Mouse (Mus musculus) heart, postnatal 36 days (tissue): ENCODE measurements around the gene Ugt1a8. TPM values are rescaled to one million over a fixed set of nuclear protein-coding genes. Genes with fewer than 3 reads are reported as not detected.
"Not testable (repeated sequence)": the region's sequence is repeated elsewhere in the genome, so short reads cannot be mapped to it uniquely, and the experiment has no call there.

Experiments
- DNase-seq, 2 experiments: peaks; one replicate each; pipeline ENCODE4 v3.0.0; 2021 to 2022
- intact Hi-C: fragments of 180-260 bp; cut with DNase I; formaldehyde crosslinking; loops from one replicate; pipeline ENCODE4 v1.15.1; 2025
- total RNA-seq, 2 experiments: library from RNA; stranded (reverse); gene quantifications; 2 replicates each; pipeline ENCODE4 v1.2.3; 2021

Ugt1a8 gene
- total RNA-seq, 2 experiments from 2014 or later, result not detected

DNA sequence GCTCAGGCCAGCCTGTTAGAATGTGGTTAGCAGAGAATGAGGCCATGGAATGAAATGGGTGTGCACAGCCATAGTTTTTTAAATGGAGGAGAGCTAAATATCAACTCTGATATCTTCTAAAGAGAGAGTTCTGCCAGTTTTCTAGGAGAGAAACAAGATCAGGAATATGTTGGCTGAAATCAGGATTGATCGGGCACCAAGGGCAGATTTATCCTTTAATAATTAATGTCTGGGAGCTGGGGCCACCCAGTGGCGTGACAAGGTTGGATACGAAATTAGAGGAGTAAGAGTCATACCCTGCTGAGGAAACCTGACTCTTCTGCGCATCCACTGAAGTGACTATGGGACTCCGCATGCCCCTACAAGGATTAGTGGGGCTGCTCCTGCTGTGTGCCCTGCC is 78.1 kb downstream of the Ugt1a8 start, which contains the start of gene Ugt1a5:
Gene Ugt1a5, plus strand, starts transcription at position 302 of the 400 bp plus-strand sequence.
- DNase-seq, result no peak
- intact Hi-C loops, result no loop called here

DNA sequence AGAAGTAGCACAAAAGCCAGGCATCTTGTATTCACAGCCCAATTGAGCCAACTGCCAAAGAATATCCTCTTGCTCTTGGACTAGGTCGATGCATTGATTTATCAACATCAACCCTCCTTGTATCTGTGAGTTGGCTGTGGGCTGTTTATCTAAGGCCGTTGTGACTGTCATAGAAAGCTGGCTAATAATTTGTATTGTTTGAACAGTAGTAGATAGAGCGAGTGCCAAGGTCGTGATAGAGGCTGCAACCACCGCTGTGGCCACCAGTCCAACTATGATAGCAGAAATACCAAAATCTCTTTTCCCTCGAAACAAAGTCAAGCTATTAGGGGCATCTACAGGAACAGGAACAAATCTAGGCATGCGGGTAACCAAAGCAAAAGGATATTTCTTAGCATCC is 84.6 kb downstream of the Ugt1a8 start:
- DNase-seq, intact Hi-C loops: not testable (repeated sequence)

DNA sequence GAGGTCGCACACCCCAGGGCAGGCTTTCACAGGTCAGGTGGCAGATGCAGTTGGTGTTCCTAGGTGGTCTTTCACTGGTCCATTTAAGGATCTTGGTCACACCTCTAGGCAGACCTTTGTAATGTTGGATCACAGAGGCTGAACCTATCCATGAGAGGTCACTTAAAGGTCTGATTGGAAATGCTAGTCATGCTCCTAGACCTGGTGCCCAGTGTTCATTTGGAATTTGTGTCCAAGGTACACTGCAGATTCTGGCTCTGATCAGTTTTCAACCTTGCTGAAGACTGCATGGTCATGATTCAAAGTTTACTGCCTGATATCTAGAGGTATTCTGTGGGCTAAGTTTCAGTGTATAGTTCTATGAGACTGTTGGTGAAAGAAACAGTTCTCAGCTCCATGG is 92.0 kb downstream of the Ugt1a8 start:
- no peak for DNase-seq
- intact Hi-C loops, result no loop called here

DNA sequence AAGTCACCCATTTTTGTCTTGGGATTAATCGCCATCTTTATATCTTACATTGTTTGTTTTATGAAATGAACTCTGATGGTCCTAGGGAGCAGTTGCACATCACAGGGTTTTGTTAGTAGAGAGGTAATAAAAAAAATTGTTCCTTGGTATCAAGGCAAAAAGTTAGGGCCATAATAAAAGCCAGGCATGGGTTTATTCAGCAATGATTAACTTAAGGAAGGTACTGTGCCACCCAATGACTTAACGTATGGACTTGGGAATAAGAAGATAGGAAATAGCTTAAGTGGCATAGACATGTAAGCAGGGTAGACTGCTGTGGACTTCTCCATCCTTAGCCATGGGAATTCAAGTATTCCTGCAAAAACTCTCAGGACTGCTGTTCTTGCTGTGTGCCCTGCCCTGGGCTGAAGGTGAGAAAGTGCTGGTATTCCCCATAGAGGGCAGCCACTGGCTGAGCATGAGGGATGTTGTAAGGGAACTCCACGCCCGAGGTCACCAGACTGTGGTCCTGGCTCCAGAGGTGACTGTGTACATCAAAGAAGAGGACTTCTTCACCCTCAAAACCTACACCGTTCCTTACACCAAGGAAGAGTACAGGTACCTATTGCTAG is 98.8 kb downstream of the Ugt1a8 start:
- no peak for DNase-seq
- intact Hi-C loops, result no loop called here

DNA sequence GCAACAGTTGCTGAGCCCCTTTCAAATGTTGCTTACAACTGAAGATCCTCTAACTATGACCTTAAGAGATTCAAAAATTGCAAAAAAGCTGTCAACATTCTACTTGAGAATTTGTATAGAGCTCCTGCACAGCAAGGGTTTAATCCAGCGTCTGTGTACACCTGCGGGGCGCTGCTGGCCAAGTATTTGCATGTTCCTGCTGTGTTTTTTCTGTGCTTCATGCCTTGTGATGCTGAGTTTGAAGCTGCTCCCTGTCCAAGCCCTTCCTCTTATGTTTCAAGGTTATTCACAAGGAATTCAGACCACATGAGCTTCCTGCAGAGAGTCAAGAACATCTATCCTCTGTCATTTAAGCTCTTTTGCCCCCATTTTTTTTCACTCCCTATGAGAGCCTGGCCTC is 104.5 kb downstream of the Ugt1a8 start:
- intact Hi-C loops, result no loop called here
- DNase-seq, result no peak

DNA sequence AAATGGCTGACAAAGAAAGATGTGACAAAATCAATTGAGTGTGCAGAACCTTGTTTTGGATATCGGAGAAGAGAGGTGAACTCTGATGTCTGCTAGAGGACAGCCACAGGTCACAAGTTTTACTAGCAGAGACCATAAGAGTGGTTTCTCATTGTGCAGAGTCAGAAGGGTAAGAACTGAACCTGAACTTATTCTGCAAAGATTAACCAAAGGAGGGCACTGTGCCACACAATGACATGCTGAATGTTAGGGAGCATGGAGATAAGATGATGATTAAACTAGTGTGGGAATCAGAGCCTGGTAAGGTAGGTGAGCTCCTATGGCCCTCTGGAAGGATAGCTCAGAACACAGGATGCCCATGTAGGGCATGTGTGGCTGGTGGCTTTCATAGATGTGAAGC is 108.1 kb downstream of the Ugt1a8 start:
- intact Hi-C loops, result no loop called here
- no peak for DNase-seq

DNA sequence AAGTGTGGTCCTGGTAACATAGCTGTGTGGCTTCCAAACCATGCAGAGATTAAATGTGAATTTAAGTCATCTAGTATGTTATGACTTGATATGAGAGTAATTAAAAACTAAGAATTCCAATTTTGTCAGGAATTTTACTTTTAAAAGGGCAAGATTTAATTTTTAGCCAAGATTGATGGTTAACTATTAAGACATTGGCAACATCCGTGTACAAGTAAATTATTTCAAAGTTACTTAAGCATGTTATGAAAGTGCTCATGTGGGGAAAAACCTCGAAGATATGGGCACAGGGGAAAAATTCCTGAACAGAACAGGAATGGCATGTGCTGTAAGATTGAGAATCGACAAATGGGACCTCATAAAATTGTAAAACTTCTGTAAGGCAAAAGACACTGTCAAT is 109.8 kb downstream of the Ugt1a8 start:
- DNase-seq, result no peak
- intact Hi-C loops, result no loop called here

DNA sequence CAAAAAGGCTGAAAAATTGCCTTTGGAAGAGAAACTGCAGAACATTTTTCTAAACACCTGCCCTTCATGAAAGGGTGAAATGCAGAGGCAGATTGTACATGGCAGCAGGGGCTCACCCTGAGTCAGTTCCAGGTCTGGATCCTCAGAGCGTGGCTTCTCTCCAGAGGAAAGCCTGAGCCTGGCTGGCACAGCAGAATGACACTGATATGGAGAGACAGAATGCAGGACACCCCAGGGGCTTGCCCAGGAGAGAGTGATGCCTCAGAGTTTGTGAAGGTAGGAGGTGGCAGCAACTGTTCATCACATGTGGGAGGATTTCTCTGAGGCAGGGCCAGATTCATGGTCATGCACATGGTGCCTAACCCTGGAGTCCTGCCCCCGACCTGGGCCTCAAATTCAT is 112.4 kb downstream of the Ugt1a8 start:
- intact Hi-C loops, result no loop called here
- DNase-seq, result no peak

DNA sequence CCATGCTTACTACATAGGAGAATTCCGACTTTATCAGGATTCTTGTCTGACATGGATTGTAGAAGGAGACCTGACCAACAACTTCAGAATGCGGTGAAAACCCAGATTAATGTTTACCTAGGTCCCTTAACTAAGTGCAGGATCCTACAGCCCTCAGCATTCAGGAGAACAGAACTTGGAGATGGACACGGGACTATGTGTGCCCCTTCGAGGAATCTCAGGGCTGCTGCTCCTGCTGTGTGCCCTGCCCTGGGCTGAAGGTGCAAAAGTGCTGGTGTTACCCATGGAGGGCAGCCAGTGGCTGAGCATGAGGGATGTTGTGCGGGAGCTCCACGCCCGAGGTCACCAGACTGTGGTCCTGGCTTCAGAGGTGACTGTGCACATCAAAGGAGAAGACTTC is 112.8 kb downstream of the Ugt1a8 start, which contains the start of gene Ugt1a2:
Gene Ugt1a2, plus strand, starts transcription at position 146 of the 400 bp plus-strand sequence.
- intact Hi-C loops, result no loop called here
- no peak for DNase-seq

DNA sequence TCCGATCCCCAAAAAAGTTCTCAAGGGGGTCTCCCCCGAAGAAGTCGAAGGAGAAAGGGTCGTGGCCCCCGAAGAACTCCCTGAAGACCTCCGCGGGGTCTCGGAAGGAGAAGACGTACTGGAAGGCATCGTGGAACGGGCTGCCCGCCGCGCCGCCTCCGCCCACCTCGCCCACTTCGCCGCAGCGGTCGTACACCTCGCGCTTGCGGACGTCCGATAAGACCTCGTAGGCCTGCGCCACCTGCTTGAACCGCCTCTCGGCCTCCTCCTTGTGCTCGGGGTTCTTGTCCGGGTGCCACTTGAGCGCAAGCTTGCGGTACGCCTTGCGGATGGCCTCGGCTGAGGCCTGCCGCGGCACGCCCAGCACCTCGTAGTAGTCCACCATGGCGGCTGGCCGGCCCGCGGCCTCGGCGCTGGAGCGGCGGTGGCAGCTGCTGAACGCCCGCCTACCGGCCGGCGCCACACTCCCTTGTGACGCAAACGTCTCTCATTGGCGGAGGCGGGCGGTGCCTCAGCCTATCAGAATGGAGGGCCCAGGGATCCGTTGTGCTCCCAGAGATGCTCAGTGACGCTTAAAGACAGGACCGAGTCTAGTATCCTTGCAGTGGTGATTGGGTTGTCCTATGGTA is 117.8 kb downstream of the Ugt1a8 start, which contains the start of gene Dnajb3:
Gene Dnajb3, minus strand, starts transcription at position 489 of the 629 bp plus-strand sequence.
- intact Hi-C loops, result no loop called here
- DNase-seq, result peak; percentile 63

DNA sequence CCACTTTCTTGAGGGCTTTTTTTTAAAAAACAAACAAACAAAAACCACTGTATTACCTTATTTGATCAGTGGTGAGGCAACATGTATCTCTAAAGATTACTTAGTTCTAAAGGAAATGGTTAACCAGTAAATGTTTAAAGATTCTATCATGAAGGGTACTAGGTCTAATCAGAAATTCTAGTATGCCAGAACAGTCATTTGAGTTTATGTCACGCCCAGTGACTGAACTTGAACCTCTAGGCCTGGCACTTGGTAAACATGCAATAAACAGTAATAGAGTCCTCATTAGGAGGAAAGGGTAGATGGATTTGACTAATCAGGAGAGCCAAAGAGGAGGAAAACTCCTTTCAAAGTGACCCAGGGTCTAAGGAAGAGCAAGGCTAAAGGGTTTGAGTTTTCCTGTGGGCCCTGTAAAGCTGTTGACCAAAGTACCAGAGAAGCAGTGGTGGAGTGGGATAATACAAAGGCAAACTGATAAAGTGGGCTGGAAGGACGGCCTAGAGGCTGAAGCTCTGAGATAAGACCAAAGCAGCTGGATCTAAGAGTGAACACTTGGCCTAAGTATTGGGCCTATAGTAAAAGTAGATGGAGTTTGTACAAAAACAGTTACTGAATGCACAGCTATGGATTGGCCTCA is 119.3 kb downstream of the Ugt1a8 start:
- no peak for DNase-seq
- intact Hi-C loops, result no loop called here

DNA sequence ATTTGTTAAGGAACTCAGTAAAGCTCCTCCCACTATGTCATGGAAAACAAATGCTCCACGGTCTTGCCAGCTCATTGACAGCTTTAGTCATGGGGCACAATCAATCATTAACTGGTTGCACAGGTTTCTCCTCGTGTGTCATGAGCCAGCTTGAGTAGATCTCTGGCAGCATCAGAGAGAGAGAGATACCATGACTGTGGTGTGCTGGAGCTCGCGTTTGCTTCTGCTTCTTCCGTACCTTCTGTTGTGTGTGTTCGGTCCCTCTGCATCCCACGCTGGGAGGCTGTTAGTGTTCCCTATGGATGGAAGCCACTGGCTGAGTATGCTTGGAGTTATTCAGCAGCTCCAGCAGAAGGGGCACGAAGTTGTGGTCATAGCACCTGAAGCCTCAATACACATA is 124.2 kb downstream of the Ugt1a8 start, which contains the start of gene Ugt1a1:
Gene Ugt1a1, plus strand, starts transcription at position 148 of the 400 bp plus-strand sequence.
- intact Hi-C loops, result no loop called here
- DNase-seq, result no peak

DNA sequence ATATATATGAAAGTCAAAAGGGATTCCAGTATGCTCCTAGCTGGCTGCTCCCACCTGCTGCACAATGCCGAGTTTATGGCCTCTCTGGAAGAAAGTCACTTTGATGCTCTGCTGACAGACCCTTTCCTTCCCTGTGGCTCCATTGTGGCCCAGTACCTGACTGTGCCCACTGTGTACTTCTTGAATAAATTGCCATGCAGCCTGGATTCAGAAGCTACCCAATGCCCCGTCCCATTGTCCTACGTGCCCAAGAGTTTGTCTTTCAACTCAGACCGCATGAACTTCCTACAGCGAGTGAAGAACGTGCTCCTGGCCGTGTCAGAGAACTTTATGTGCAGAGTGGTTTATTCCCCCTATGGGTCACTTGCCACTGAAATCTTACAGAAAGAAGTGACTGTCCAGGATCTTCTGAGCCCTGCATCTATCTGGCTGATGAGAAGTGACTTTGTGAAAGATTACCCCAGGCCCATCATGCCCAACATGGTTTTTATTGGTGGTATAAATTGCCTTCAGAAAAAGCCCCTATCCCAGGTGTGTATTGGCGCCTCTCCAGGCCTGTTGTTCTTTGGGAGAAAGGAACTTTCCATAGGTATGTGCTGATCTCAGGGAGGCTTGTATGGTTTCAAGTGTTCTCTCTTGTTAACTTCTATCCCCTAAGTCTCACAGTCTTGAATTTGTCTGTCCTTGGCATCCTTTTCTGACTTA is 124.9 kb downstream of the Ugt1a8 start:
- no peak for DNase-seq
- intact Hi-C loops, result no loop called here

DNA sequence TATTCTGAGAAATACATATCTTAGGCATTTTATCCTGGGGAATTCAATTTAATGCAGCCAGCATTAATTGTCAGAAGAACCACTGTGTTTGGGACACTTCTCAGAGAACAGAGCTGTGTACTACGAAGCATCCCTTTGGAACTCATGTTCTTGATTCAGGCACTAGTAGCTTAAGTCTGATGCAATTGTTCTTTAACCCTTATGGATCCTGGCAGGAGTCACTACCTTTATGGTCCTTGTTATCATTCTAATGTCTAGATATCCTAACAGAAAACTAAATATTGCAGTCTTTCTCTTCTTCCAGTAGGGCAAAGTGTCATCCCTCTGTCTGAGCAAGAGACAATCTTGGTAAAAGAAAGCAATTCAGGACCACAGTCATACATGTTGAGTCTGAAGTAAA is 125.4 kb downstream of the Ugt1a8 start:
- intact Hi-C loops, result no loop called here
- DNase-seq, result no peak

DNA sequence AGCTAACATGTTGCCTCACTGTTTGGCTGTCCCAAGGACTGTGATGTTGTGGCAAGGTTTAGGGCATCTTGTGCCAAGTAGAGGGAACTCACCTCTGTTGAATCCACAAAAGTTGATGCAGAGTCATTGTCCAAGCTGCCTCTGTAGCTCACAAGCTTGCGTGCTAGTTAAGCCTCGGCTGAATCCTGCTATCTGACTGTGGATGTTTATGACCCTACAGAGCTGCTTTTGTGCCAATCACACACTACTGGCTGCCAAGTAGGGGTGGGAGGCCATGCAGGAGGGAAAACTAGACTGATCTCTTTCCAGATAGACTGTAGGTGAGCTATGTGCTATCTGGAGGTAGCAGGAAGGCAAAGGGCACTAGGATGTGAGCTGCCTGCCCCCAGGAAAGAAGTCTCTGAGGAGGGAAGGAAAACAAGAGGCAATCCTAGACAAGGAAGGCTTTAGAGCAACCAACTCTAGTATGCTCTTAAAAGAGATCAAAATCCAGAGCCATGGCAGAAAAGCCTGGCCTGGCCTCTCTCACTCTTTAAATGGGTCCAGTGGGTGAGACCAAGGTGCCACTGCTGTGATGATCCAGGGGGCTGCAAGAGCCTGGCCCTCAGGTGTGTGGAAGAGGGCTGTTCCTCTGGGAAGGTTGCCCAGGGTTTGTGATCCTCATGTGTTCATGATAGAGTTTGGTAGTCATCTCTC is 126.3 kb downstream of the Ugt1a8 start:
- intact Hi-C loops, result no loop called here
- no peak for DNase-seq

DNA sequence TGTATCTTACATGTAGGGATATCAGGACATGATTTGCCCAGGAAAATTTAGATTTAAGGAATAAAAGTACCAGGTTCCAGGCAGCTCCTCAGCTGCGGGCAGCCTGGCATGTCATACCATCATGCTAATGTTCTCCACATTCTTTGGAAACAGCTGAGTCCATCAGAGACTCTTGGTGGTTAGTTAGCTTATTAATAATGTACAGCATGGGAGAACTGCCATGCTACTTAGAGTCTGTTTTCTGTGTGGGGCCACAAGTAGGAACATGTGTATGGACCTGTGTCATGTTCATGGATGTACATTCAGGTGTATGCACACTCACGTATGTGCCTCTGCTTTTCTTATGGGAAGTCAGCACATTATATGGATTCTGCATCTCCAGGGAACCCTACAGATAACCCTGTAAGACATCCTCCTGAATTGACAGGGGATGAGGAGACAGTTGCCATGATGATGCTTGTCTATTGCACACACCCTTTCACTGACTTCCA is 126.9 kb downstream of the Ugt1a8 start:
- no peak for DNase-seq
- intact Hi-C loops, result no loop called here

DNA sequence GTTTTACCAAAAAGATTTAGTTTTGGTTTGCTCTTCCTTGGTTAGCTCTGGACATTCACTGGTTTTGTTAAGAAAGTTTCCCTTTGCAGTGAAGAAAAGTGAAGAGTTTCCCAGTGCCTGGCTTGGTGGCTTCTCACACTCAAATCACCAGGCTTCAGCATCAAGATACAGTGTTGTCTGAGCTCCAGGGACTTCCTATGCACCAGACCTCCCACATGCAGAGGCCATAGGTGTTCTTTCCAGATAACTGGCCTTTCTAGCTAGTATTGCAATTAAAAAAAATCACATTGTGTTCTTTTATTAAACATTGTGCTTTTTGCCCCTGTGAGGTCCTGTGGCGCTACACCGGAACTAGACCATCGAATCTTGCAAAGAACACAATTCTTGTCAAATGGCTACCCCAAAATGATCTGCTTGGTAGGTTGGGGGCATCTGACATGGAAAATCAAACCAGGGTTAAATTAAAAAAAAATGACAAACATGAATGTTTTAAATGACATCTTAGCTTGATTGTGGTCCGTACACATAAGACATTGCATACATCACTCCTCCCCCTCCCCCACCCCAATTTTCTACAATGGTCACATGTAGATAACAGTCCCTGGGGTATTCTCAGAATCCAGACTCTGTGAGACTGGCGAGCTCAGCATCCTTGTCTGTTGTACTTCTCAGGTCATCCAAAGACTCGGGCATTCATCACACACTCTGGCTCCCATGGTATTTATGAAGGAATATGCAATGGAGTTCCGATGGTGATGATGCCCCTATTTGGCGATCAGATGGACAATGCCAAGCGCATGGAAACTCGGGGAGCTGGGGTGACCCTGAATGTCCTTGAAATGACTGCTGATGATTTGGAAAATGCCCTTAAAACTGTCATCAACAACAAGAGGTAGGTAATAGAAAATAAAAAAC is 128.1 kb downstream of the Ugt1a8 start:
- intact Hi-C loops, result no loop called here
- no peak for DNase-seq

DNA sequence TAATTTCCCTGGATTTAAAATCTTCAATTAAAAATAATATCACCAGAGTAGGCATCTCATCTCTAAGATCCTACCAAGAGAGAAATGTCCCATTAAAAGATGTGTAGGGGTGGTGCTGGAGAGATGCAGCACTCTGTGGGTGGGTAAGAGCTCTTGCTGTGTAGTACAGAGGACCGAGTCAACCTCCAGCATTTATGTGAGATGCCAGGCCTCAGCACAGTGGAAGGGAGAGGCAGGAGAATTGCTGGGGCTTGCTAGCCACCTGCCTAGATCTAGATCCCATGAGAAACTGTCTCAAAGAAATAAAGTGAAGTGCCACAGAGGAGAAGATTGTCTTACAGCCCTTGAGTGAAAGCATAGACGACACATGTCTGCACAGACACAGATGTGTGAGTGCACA is 128.9 kb downstream of the Ugt1a8 start:
- intact Hi-C loops, result no loop called here
- no peak for DNase-seq

DNA sequence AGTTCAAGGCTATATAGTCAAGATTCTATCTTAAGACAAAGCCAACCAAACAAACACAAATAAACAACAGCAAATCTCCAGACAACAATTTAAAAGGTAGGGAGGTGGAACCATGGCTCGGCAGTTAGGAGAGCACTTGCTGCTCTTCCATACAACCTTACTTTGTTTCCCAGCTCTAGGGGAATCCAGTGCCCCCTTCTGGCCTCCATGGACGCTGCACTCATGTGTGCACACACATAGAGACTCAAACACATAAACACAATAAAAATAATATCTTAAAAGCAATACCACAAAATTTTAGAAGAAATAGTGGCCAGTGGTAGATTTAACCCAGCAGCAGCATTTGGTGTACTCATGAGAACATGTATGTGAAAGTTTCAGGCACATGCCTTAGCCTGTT is 129.5 kb downstream of the Ugt1a8 start:
- DNase-seq, result no peak
- intact Hi-C loops, result no loop called here

DNA sequence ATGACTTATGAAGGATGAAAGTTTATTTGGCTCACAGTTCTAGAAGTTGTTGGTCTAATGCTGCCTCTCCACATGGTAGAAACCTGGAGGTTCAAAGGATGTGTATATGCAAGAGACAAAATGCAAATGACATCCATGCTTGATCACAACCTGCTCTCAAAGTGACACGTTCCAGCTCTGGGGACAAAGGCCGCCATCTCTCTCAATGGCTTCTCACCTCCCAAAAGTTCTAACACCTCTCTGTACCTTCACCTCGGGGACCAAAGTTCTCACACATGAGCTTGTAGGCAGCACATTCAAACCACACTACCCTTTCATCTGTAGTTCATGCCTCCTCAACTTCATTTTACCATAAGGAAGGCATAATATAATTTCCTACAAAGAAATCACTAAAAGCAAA is 130.0 kb downstream of the Ugt1a8 start:
- intact Hi-C loops, result no loop called here
- no peak for DNase-seq
